Mouse (Mus musculus): ENCODE data around the gene Olfr1416.

Olfr1416 gene

GRCm38 (mm10) chr1:92431420-92431819 is 53.5 kb downstream of the Olfr1416 start:
- DNase-seq, result no peak

DNA sequence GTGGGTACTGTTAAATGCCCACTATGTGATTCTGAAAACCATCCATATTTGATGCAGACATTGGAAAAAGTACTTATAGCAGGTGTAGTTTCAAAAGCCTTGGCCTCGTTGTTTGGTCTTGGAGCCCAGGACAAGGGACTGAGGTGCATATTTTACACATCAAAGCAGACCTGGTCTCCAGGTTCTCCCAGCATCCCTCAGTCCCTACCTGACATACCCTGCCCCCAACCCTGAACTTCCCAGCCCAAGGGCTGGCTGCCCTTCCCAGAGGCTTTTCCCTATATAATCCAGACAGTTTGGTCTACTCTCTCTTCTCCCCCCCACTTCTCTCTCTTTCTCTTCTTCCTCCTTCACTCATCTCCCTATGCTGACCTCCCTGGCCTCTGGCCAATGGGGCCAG is 53.9 kb downstream of the Olfr1416 start:
- no peak for DNase-seq
